Mouse (Mus musculus) E14TG2a.4 (cell line): ENCODE results near the gene Prpf19.

Source experiments
- CTCF ChIP-seq: conservative IDR thresholded peaks from 2 replicates; pipeline ENCODE4 v1.5.1; 2014; ENCODE audit warnings: low read length
- POU5F1 ChIP-seq: IDR thresholded peaks from 2 replicates; pipeline ENCODE4 v1.6.1; 2014; ENCODE audit warnings: low read length, borderline replicate concordance

GRCm38 (mm10) chr19:10900315-10900714, 5.3 kb downstream of the Prpf19 start:
- TF ChIP-seq CTCF (no peak), POU5F1 (no peak)
